Mouse (Mus musculus) myocyte (in vitro differentiated cells): ENCODE results near the gene Acmsd.

Source experiments
- CEBPB ChIP-seq: IDR thresholded peaks from 2 replicates; pipeline ENCODE4 v1.6.1; 2011; ENCODE audit warnings: mild to moderate bottlenecking, moderate library complexity; ENCODE audit not compliant: poor library complexity, insufficient read depth, severe bottlenecking
- E2F4 ChIP-seq: IDR thresholded peaks from one replicate; pipeline ENCODE4 v1.6.1; 2011; ENCODE audit warnings: mild to moderate bottlenecking, control low read depth, moderate library complexity; ENCODE audit not compliant: insufficient read depth
- MAX ChIP-seq: IDR thresholded peaks from one replicate; pipeline ENCODE4 v1.6.1; 2011; ENCODE audit warnings: low read depth, mild to moderate bottlenecking, control low read depth
- MYOD1 ChIP-seq, 3 experiments: IDR thresholded peaks; one replicate each; pipeline ENCODE4 v1.6.1; 2011; ENCODE audit warnings: control low read depth in 2 of 3, low read depth in 2 of 3, mild to moderate bottlenecking in 2 of 3, moderate library complexity in 1 of 3; ENCODE audit not compliant: insufficient read length in 2 of 3, control insufficient read depth in 1 of 3
- MYOG ChIP-seq, 3 experiments: IDR thresholded peaks; one replicate each; pipeline ENCODE4 v1.6.1; 2011; ENCODE audit warnings: control low read depth in 2 of 3, low read depth in 2 of 3, mild to moderate bottlenecking in 2 of 3; ENCODE audit not compliant: insufficient read length in 2 of 3, control insufficient read depth in 1 of 3, insufficient read depth in 1 of 3
- POLR2A ChIP-seq: IDR thresholded peaks from one replicate; pipeline ENCODE4 v1.6.1; 2011; ENCODE audit warnings: low read depth, mild to moderate bottlenecking, control low read depth, moderate library complexity; ENCODE audit not compliant: insufficient read length
- POLR2AphosphoS2 ChIP-seq: IDR thresholded peaks from one replicate; pipeline ENCODE4 v1.6.1; 2011; ENCODE audit warnings: low read depth, control low read depth; ENCODE audit not compliant: insufficient read length
- REST ChIP-seq: IDR thresholded peaks from one replicate; pipeline ENCODE4 v1.6.1; 2011; ENCODE audit warnings: mild to moderate bottlenecking, control low read depth, moderate library complexity; ENCODE audit not compliant: insufficient read depth, insufficient read length
- SRF ChIP-seq: IDR thresholded peaks from one replicate; pipeline ENCODE4 v1.6.1; 2011; ENCODE audit warnings: low read depth; ENCODE audit not compliant: control insufficient read depth, insufficient read length
- TCF12 ChIP-seq: IDR thresholded peaks from one replicate; pipeline ENCODE4 v1.6.1; 2011; ENCODE audit warnings: mild to moderate bottlenecking, control low read depth; ENCODE audit not compliant: poor library complexity, insufficient read depth, severe bottlenecking
- TCF3 ChIP-seq: IDR thresholded peaks from one replicate; pipeline ENCODE4 v1.6.1; 2011; ENCODE audit warnings: low read depth, control low read depth; ENCODE audit not compliant: insufficient read length

DNA sequence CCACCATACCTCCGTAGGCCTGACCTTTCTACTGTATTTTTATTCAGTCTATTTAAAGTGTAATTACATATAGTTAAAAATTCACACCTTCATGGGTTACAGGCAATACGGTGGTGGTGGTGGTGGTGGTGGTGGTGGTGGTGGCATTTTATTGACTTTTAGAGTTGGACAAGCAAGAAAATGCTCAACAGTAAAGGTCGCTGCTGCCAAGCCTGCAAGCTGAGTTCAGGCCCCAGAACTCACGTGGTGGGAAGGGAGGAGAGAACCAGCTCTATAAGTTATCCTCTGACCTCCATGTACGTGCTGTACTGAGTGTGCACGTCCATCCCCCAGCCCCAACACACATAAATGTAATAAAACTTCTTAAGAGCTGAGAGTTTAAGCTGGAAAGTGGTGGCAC lies 87.2 kb downstream of the Acmsd start:
- TF ChIP-seq POLR2A (no peak), MYOG (IDR thresholded peaks at IDR 0.05; ENCODE audit: control insufficient read depth in 1 of 3, insufficient read depth in 1 of 3, insufficient read length in 2 of 3, low read depth in 2 of 3) (no peak), MYOD1 (IDR thresholded peaks at IDR 0.05; ENCODE audit: control insufficient read depth in 1 of 3, insufficient read length in 2 of 3, low read depth in 2 of 3) (no peak), POLR2AphosphoS2 (no peak), TCF12 (no peak), E2F4 (no peak), MAX (no peak), REST (no peak), TCF3 (no peak), CEBPB (no peak), SRF (no peak)
